Mouse (Mus musculus): ENCODE results near the gene Pam16. TPM values are rescaled to one million over a fixed set of nuclear protein-coding genes. Genes with fewer than 3 reads are reported as not detected.
"Not testable (repeated sequence)": the region's sequence is repeated elsewhere in the genome, so short reads cannot be mapped to it uniquely, and the experiment has no call there.

Gene Pam16
- total RNA-seq, 2 experiments from 2014 or later: 19.1 to 74.0 TPM

- ATAC-seq (replicated peaks; ENCODE audit: poor library complexity): no peak; the same call in 1 of the 2 replicates
Measured at GRCm38 (mm10) chr16:4594814-4595526, 29.8 kb downstream of the Pam16 start.

- ATAC-seq (replicated peaks; ENCODE audit: poor library complexity): peak; percentile 40
Measured at GRCm38 (mm10) chr16:4593971-4594813, 30.6 kb downstream of the Pam16 start, which contains the start of gene Glis2. Glis2 (plus strand) TSS chr16:4594713.

GRCm38 (mm10) chr16:4592909-4593875 lies 31.6 kb downstream of the Pam16 start:
- ATAC-seq (replicated peaks; ENCODE audit: poor library complexity): peak; percentile 56

GRCm38 (mm10) chr16:4590236-4590635 lies 34.6 kb downstream of the Pam16 start:
- no peak for ATAC-seq (replicated peaks; ENCODE audit: poor library complexity)

GRCm38 (mm10) chr16:4587516-4588210 lies 37.1 kb downstream of the Pam16 start:
- no peak for ATAC-seq (replicated peaks; ENCODE audit: poor library complexity)

GRCm38 (mm10) chr16:4586531-4587123 lies 38.2 kb downstream of the Pam16 start:
- peak; percentile 94 for ATAC-seq (replicated peaks; ENCODE audit: poor library complexity)

- ATAC-seq (replicated peaks; ENCODE audit: poor library complexity): peak; percentile 15
Measured at GRCm38 (mm10) chr16:4585642-4586530, 38.9 kb downstream of the Pam16 start.

- ATAC-seq (replicated peaks; ENCODE audit: poor library complexity): no peak
Measured at GRCm38 (mm10) chr16:4584438-4584837, 40.4 kb downstream of the Pam16 start.

- peak; percentile 58 for ATAC-seq (replicated peaks; ENCODE audit: poor library complexity)
Measured at GRCm38 (mm10) chr16:4583807-4584206, 41.0 kb downstream of the Pam16 start.

GRCm38 (mm10) chr16:4581179-4581578 lies 43.6 kb downstream of the Pam16 start:
- ATAC-seq (replicated peaks; ENCODE audit: poor library complexity): not testable (repeated sequence)

GRCm38 (mm10) chr16:4578630-4579029 lies 46.2 kb downstream of the Pam16 start:
- peak; percentile 38; the same call in 1 of the 2 replicates for ATAC-seq (replicated peaks; ENCODE audit: poor library complexity)

GRCm38 (mm10) chr16:4576873-4577272 lies 47.9 kb downstream of the Pam16 start:
- peak; percentile 92 for ATAC-seq (replicated peaks; ENCODE audit: poor library complexity)

- ATAC-seq (replicated peaks; ENCODE audit: poor library complexity): no peak
Measured at GRCm38 (mm10) chr16:4576038-4576437, 48.8 kb downstream of the Pam16 start.

GRCm38 (mm10) chr16:4570737-4571136 lies 54.1 kb downstream of the Pam16 start:
- no peak for ATAC-seq (replicated peaks; ENCODE audit: poor library complexity)

GRCm38 (mm10) chr16:4567912-4568311 lies 56.9 kb downstream of the Pam16 start:
- peak; percentile 93 for ATAC-seq (replicated peaks; ENCODE audit: poor library complexity)
